Mouse (Mus musculus) myocyte (in vitro differentiated cells): ENCODE data around the gene Smim24. TPM values are rescaled to one million over a fixed set of nuclear protein-coding genes. Genes with fewer than 3 reads are reported as not detected.

Experiments
- H3K27me3 ChIP-seq: one replicate; pipeline ENCODE4 v1.6.1; 2011; ENCODE audit not compliant: control insufficient read depth, insufficient read depth, insufficient read length
- H3K36me3 ChIP-seq: one replicate; pipeline ENCODE4 v1.6.1; 2011; ENCODE audit not compliant: control insufficient read depth, insufficient read depth
- H3K4me2 ChIP-seq: one replicate; pipeline ENCODE4 v1.6.1; 2011; ENCODE audit warnings: low read depth, control low read depth
- H3K4me3 ChIP-seq: one replicate; pipeline ENCODE4 v1.5.1; 2011; ENCODE audit warnings: mild to moderate bottlenecking, control low read depth, moderate library complexity
- H3K79me2 ChIP-seq: one replicate; pipeline ENCODE4 v1.6.1; 2011; ENCODE audit not compliant: control insufficient read depth, insufficient read depth
- H3ac ChIP-seq: one replicate; pipeline ENCODE4 v1.6.1; 2011; ENCODE audit not compliant: control insufficient read depth, insufficient read length
- CEBPB ChIP-seq: IDR thresholded peaks from 2 replicates; pipeline ENCODE4 v1.6.1; 2011; ENCODE audit warnings: mild to moderate bottlenecking, moderate library complexity; ENCODE audit not compliant: poor library complexity, insufficient read depth, severe bottlenecking
- E2F4 ChIP-seq: IDR thresholded peaks from one replicate; pipeline ENCODE4 v1.6.1; 2011; ENCODE audit warnings: mild to moderate bottlenecking, control low read depth, moderate library complexity; ENCODE audit not compliant: insufficient read depth
- MAX ChIP-seq: IDR thresholded peaks from one replicate; pipeline ENCODE4 v1.6.1; 2011; ENCODE audit warnings: low read depth, mild to moderate bottlenecking, control low read depth
- MYOD1 ChIP-seq, 3 experiments: IDR thresholded peaks; one replicate each; pipeline ENCODE4 v1.6.1; 2011; ENCODE audit warnings: control low read depth in 2 of 3, low read depth in 2 of 3, mild to moderate bottlenecking in 2 of 3, moderate library complexity in 1 of 3; ENCODE audit not compliant: insufficient read length in 2 of 3, control insufficient read depth in 1 of 3
- MYOG ChIP-seq, 3 experiments: IDR thresholded peaks; one replicate each; pipeline ENCODE4 v1.6.1; 2011; ENCODE audit warnings: control low read depth in 2 of 3, low read depth in 2 of 3, mild to moderate bottlenecking in 2 of 3; ENCODE audit not compliant: insufficient read length in 2 of 3, control insufficient read depth in 1 of 3, insufficient read depth in 1 of 3
- POLR2A ChIP-seq: IDR thresholded peaks from one replicate; pipeline ENCODE4 v1.6.1; 2011; ENCODE audit warnings: low read depth, mild to moderate bottlenecking, control low read depth, moderate library complexity; ENCODE audit not compliant: insufficient read length
- POLR2AphosphoS2 ChIP-seq: IDR thresholded peaks from one replicate; pipeline ENCODE4 v1.6.1; 2011; ENCODE audit warnings: low read depth, control low read depth; ENCODE audit not compliant: insufficient read length
- REST ChIP-seq: IDR thresholded peaks from one replicate; pipeline ENCODE4 v1.6.1; 2011; ENCODE audit warnings: mild to moderate bottlenecking, control low read depth, moderate library complexity; ENCODE audit not compliant: insufficient read depth, insufficient read length
- SRF ChIP-seq: IDR thresholded peaks from one replicate; pipeline ENCODE4 v1.6.1; 2011; ENCODE audit warnings: low read depth; ENCODE audit not compliant: control insufficient read depth, insufficient read length
- TCF12 ChIP-seq: IDR thresholded peaks from one replicate; pipeline ENCODE4 v1.6.1; 2011; ENCODE audit warnings: mild to moderate bottlenecking, control low read depth; ENCODE audit not compliant: poor library complexity, insufficient read depth, severe bottlenecking
- TCF3 ChIP-seq: IDR thresholded peaks from one replicate; pipeline ENCODE4 v1.6.1; 2011; ENCODE audit warnings: low read depth, control low read depth; ENCODE audit not compliant: insufficient read length
- USF1 ChIP-seq: IDR thresholded peaks from one replicate; pipeline ENCODE4 v1.6.1; 2011; ENCODE audit warnings: low read depth, mild to moderate bottlenecking, control low read depth, moderate library complexity
- polyA plus RNA-seq: library from polyadenylated mRNA; unstranded; fragments of >200 nt; fragmentation: generic; extraction: Trizol; gene quantifications from one replicate; pipeline ENCODE4 v1.2.1, GENCODE M21; 2012; ENCODE audit warnings: missing spikeins

Smim24 gene
- polyA plus RNA-seq, 1 experiment, result 0.30 TPM

DNA sequence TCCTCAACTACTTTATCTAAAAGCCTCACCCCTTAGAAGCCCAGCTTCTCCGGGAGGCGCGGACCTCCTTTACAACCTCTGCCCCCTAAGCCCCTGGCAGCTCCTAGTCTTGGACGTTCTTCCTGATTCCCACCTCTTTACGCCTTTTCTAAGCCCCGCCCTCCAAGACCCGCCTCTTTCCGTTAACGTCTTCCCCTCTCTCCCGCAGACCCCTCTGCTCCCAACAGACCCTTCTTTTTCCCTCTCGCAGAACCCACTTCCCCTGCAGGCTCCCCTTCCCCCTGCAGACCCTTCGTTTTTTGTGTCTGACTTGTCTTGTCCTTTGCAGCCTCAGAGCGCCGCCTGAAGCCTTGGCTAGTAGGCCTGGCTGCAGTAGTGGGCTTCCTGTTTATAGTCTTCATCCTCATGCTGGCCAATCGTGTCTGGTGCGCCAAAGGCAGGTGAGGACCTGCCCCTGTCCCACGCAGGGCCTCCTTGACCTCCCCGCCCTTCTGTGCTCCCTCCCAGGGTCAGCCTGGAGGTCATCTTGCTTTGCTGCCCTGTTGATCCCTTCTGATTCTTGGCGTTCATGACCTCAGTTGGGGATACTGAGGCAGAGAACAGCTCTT is 709 bp downstream of the Smim24 start:
- no peak overlapping the region for H3K4me3 ChIP-seq
- no peak overlapping the region for H3ac ChIP-seq
- peaks cover 13% of the 10 kb centered on the region for H3K36me3 ChIP-seq
- H3K79me2 ChIP-seq, result no peaks in the 10 kb centered on the region
- H3K4me2 ChIP-seq, result no peak overlapping the region
- TF ChIP-seq USF1 (no peak), SRF (no peak), TCF12 (no peak), POLR2A (peak; percentile 10), MYOG (IDR thresholded peaks at IDR 0.05; ENCODE audit: control insufficient read depth in 1 of 3, insufficient read depth in 1 of 3, insufficient read length in 2 of 3, low read depth in 2 of 3) (no peak), E2F4 (no peak), MYOD1 (IDR thresholded peaks at IDR 0.05; ENCODE audit: control insufficient read depth in 1 of 3, insufficient read length in 2 of 3, low read depth in 2 of 3) (no peak), MAX (no peak), TCF3 (no peak), REST (no peak), POLR2AphosphoS2 (peak; percentile 68), CEBPB (no peak)
- H3K27me3 ChIP-seq, result no peaks in the 10 kb centered on the region

DNA sequence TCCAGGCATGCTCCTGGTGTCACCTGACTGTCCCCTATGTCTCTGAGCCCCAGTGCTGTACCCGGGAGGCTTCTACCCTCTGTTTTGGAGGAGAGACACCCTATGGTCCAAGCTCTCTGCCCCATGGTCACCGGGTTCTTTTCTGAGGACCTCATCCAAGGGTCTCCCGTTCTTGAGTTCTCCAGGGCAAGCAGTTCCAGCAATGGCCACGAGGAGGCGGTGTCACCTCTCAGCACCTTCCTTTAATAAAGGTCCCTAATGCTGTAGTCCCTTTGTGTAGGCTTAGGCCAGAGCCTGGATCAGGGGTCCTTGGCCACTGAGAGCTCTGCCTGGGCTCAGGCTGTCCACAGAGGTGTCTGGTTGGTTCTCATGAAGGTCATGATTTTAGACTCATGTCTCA is 2.3 kb downstream of the Smim24 start:
- H3ac ChIP-seq, result no peak overlapping the region
- peaks cover 7% of the 10 kb centered on the region for H3K36me3 ChIP-seq
- no peak for TF ChIP-seq SRF
- H3K4me3 ChIP-seq, result no peak overlapping the region
- H3K27me3 ChIP-seq, result no peaks in the 10 kb centered on the region
- H3K79me2 ChIP-seq, result no peaks in the 10 kb centered on the region
- no peak overlapping the region for H3K4me2 ChIP-seq

DNA sequence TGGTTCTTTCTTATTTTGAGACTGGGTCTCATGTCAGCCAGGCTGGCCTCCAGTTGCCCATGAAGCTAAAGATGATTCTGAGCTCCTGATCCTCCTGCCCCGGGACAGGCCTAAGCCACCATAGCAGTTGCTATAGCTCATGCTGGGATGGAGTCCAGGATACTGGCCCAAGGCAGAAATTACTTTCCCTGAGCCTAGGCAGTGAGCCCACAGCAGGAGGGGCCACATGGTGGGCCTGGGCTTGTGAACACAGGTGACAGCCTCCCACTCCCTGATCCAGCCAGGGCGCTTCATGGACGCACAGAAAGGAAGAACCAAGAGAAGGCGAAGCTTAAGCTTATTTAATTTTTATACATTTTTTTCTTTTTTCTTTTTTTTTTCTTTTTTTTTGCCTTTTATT is 3.0 kb downstream of the Smim24 start:
- peaks cover 10% of the 10 kb centered on the region for H3K36me3 ChIP-seq
- TF ChIP-seq REST (no peak), MYOG (IDR thresholded peaks at IDR 0.05; ENCODE audit: control insufficient read depth in 1 of 3, insufficient read depth in 1 of 3, insufficient read length in 2 of 3, low read depth in 2 of 3) (no peak), POLR2AphosphoS2 (no peak), E2F4 (no peak), TCF12 (no peak), CEBPB (no peak), USF1 (no peak), MYOD1 (IDR thresholded peaks at IDR 0.05; ENCODE audit: control insufficient read depth in 1 of 3, insufficient read length in 2 of 3, low read depth in 2 of 3) (no peak), TCF3 (no peak), POLR2A (no peak), SRF (no peak), MAX (no peak)
- H3ac ChIP-seq, result no peak overlapping the region
- H3K4me2 ChIP-seq, result no peak overlapping the region
- H3K79me2 ChIP-seq, result no peaks in the 10 kb centered on the region
- H3K4me3 ChIP-seq, result no peak overlapping the region
- H3K27me3 ChIP-seq, result no peaks in the 10 kb centered on the region

DNA sequence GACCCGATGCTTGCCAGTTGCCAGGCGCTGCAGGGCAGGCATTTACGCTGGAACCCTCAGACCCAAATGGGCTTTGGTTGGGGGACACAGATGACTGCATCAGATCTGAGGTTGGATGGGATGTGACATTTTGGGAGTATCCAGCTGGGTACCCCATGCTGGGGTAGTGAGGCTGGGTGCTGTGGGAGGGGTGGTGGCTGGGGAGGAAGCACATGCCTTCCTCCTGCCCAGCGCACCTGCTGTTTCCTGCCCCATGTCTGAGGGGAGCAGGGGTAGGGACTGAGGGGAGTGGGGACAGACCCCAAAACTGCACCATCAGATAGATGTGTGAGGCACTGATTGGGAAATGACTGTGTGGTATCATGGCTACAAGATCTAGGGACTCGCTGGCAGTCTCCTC is 3.9 kb downstream of the Smim24 start:
- peaks cover 18% of the 10 kb centered on the region for H3K36me3 ChIP-seq
- H3K27me3 ChIP-seq, result no peaks in the 10 kb centered on the region
- no peaks in the 10 kb centered on the region for H3K79me2 ChIP-seq
- H3ac ChIP-seq, result no peak overlapping the region
- H3K4me3 ChIP-seq, result no peak overlapping the region
- H3K4me2 ChIP-seq, result no peak overlapping the region
- TF ChIP-seq TCF3, result no peak
- TF ChIP-seq POLR2AphosphoS2, result peak; percentile 49

DNA sequence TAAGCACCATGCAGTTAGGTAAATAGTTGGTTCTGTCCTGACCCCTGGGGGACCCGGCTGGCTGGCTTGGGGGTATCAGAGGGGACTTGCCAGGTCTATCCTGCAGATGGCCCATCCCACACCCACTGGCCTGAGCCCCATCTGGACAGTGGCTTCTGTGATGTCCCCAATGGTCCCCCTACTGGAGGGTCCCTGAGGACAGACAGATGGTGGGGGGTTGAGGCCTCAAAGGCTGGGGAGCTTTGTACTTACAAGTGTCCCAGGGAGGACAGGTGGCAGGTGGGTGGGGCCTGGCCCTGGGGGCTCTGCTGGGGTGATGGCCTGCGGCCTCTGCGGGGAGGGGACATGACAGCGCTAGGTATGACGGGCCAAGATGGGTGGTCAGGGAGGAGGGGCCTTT is 6.4 kb downstream of the Smim24 start:
- Histone ChIP-seq H3K4me3 (no peak overlapping the region), H3K27me3 (no peaks in the 10 kb centered on the region), H3K36me3 (peaks cover 26% of the 10 kb centered on the region), H3K4me2 (no peak overlapping the region), H3ac (no peak overlapping the region), H3K79me2 (no peaks in the 10 kb centered on the region)
- no peak for TF ChIP-seq POLR2A
- TF ChIP-seq POLR2AphosphoS2, result no peak
- TF ChIP-seq USF1, result no peak
- no peak for TF ChIP-seq E2F4
- no peak for TF ChIP-seq MYOD1 (IDR thresholded peaks at IDR 0.05; ENCODE audit: control insufficient read depth in 1 of 3, insufficient read length in 2 of 3, low read depth in 2 of 3)
- no peak for TF ChIP-seq MYOG (IDR thresholded peaks at IDR 0.05; ENCODE audit: control insufficient read depth in 1 of 3, insufficient read depth in 1 of 3, insufficient read length in 2 of 3, low read depth in 2 of 3)
- TF ChIP-seq TCF3, result no peak
- no peak for TF ChIP-seq CEBPB
- no peak for TF ChIP-seq MAX
- TF ChIP-seq REST, result no peak
- TF ChIP-seq TCF12, result no peak
